Mouse (Mus musculus) MEL (cell line): ENCODE data around the gene Osbpl10. TPM values are rescaled to one million over a fixed set of nuclear protein-coding genes. Genes with fewer than 3 reads are reported as not detected.

Experiments
- DNase-seq: peaks from one replicate; pipeline ENCODE4 v3.0.0; 2011; ENCODE audit warnings: low read depth, low spot score
- H3K27ac ChIP-seq: 2 replicates; pipeline ENCODE4 v1.5.1; 2012; ENCODE audit warnings: low read depth, mild to moderate bottlenecking, control low read depth, low read length, moderate library complexity; ENCODE audit not compliant: control insufficient read depth
- H3K27me3 ChIP-seq, 2 experiments: fragments of 150-350 bp in 1 of 2; sonication (generic) in 1 of 2; 2 replicates each; pipeline ENCODE4 v1.6.1; 2012; ENCODE audit warnings: low read length in 2 of 2, mild to moderate bottlenecking in 2 of 2, improper control_type of control experiment in 1 of 2, moderate library complexity in 1 of 2; ENCODE audit not compliant: insufficient read depth in 2 of 2, control insufficient read depth in 1 of 2
- H3K36me3 ChIP-seq, 2 experiments: 2 replicates each; pipeline ENCODE4 v1.6.1; 2012 to 2014; ENCODE audit warnings: low read length in 2 of 2, improper control_type of control experiment in 1 of 2, inconsistent platforms in 1 of 2, mild to moderate bottlenecking in 1 of 2; ENCODE audit not compliant: insufficient read depth in 2 of 2, control insufficient read depth in 1 of 2
- H3K4me1 ChIP-seq, 2 experiments: fragments of 150-350 bp in 1 of 2; sonication (generic) in 1 of 2; 2 replicates each; pipeline ENCODE4 v1.6.1; 2012; ENCODE audit warnings: low read length in 2 of 2, improper control_type of control experiment in 1 of 2, mild to moderate bottlenecking in 1 of 2; ENCODE audit not compliant: insufficient read depth in 2 of 2, control insufficient read depth in 1 of 2
- H3K4me3 ChIP-seq, 2 experiments: fragments of 150-350 bp in 1 of 2; sonication (generic) in 1 of 2; 2 replicates each; pipeline ENCODE4 v1.5.1; 2012; ENCODE audit warnings: low read depth in 2 of 2, low read length in 2 of 2, mild to moderate bottlenecking in 2 of 2, moderate library complexity in 2 of 2, control low read depth in 1 of 2, improper control_type of control experiment in 1 of 2; ENCODE audit not compliant: control insufficient read depth in 1 of 2, insufficient read depth in 1 of 2
- H3K79me2 ChIP-seq: 2 replicates; pipeline ENCODE4 v1.6.1; 2012; ENCODE audit warnings: mild to moderate bottlenecking, low read length, moderate library complexity; ENCODE audit not compliant: control insufficient read depth, poor library complexity, insufficient read depth
- H3K9ac ChIP-seq: 2 replicates; pipeline ENCODE4 v1.6.1; 2012; ENCODE audit warnings: low read depth, mild to moderate bottlenecking, control low read depth, low read length, moderate library complexity; ENCODE audit not compliant: control insufficient read depth, poor library complexity, severe bottlenecking
- H3K9me3 ChIP-seq: fragments of 150-350 bp; sonication (generic); replicated peaks from 2 replicates; pipeline ENCODE4 v1.6.1; 2012; ENCODE audit warnings: mild to moderate bottlenecking, low read length, improper control_type of control experiment, moderate library complexity; ENCODE audit not compliant: insufficient read depth
- BHLHE40 ChIP-seq: IDR thresholded peaks from 2 replicates; pipeline ENCODE4 v1.6.1; 2012; ENCODE audit warnings: low read depth, mild to moderate bottlenecking, inconsistent platforms, low read length, improper control_type of control experiment, borderline replicate concordance
- CHD1 ChIP-seq: IDR thresholded peaks from 2 replicates; pipeline ENCODE4 v1.6.1; 2012; ENCODE audit warnings: low read depth, mild to moderate bottlenecking, inconsistent platforms, low read length, improper control_type of control experiment
- CHD2 ChIP-seq: IDR thresholded peaks from 2 replicates; pipeline ENCODE4 v1.6.1; 2011; ENCODE audit warnings: low read length, improper control_type of control experiment
- E2F4 ChIP-seq: IDR thresholded peaks from 2 replicates; pipeline ENCODE4 v1.6.1; 2011; ENCODE audit warnings: low read depth, low read length, improper control_type of control experiment, borderline replicate concordance
- EP300 ChIP-seq, 2 experiments: IDR thresholded peaks; 2 replicates each; pipeline ENCODE4 v1.6.1; 2011; ENCODE audit warnings: improper control_type of control experiment in 2 of 2, low read length in 2 of 2, low read depth in 1 of 2, mild to moderate bottlenecking in 1 of 2
- GABPA ChIP-seq: IDR thresholded peaks from 2 replicates; pipeline ENCODE4 v1.6.1; 2012; ENCODE audit warnings: low read depth, mild to moderate bottlenecking, inconsistent platforms, low read length, improper control_type of control experiment, moderate library complexity
- GATA1 ChIP-seq: IDR thresholded peaks from 2 replicates; pipeline ENCODE4 v1.6.1; 2011; ENCODE audit warnings: low read depth, low read length, improper control_type of control experiment
- KAT2A ChIP-seq: conservative IDR thresholded peaks from 2 replicates; pipeline ENCODE4 v1.6.1; 2012; ENCODE audit warnings: low read depth, low read length, improper control_type of control experiment, inconsistent platforms
- MAFK ChIP-seq: IDR thresholded peaks from 2 replicates; pipeline ENCODE4 v1.6.1; 2011; ENCODE audit warnings: low read depth, mild to moderate bottlenecking, low read length, improper control_type of control experiment, borderline replicate concordance
- MAX ChIP-seq: IDR thresholded peaks from 2 replicates; pipeline ENCODE4 v1.6.1; 2011; ENCODE audit warnings: low read length, improper control_type of control experiment
- MAZ ChIP-seq: IDR thresholded peaks from 2 replicates; pipeline ENCODE4 v1.6.1; 2012; ENCODE audit warnings: low read depth, mild to moderate bottlenecking, inconsistent platforms, low read length, improper control_type of control experiment
- MYB ChIP-seq: IDR thresholded peaks from 2 replicates; pipeline ENCODE4 v1.6.1; 2011; ENCODE audit warnings: mild to moderate bottlenecking, low read depth, low read length, improper control_type of control experiment
- MYC ChIP-seq: IDR thresholded peaks from 2 replicates; pipeline ENCODE4 v1.6.1; 2011; ENCODE audit warnings: low read depth, mild to moderate bottlenecking, low read length, improper control_type of control experiment, moderate library complexity
- NELFE ChIP-seq: IDR thresholded peaks from 2 replicates; pipeline ENCODE4 v1.6.1; 2011; ENCODE audit warnings: low read depth, low read length, improper control_type of control experiment
- NRF1 ChIP-seq: IDR thresholded peaks from 2 replicates; pipeline ENCODE4 v1.6.1; 2014; ENCODE audit warnings: low read depth, mild to moderate bottlenecking, inconsistent platforms, low read length, improper control_type of control experiment, moderate library complexity; ENCODE audit not compliant: poor library complexity, insufficient read depth, severe bottlenecking
- POLR2AphosphoS5 ChIP-seq: IDR thresholded peaks from 2 replicates; pipeline ENCODE4 v1.6.1; 2012; ENCODE audit warnings: low read depth, borderline replicate concordance, mild to moderate bottlenecking, inconsistent platforms, low read length, moderate library complexity, mixed read lengths
- SIN3A ChIP-seq: IDR thresholded peaks from 2 replicates; pipeline ENCODE4 v1.6.1; 2012; ENCODE audit warnings: low read length, improper control_type of control experiment, inconsistent platforms
- SMC3 ChIP-seq: IDR thresholded peaks from 2 replicates; pipeline ENCODE4 v1.6.1; 2011; ENCODE audit warnings: low read depth, low read length, improper control_type of control experiment
- TBP ChIP-seq: IDR thresholded peaks from 2 replicates; pipeline ENCODE4 v1.8.0; 2011; ENCODE audit warnings: low read depth, low read length, improper control_type of control experiment
- UBTF ChIP-seq: IDR thresholded peaks from 2 replicates; pipeline ENCODE4 v1.6.1; 2012; ENCODE audit warnings: low read depth, mild to moderate bottlenecking, inconsistent platforms, low read length, improper control_type of control experiment, moderate library complexity, borderline replicate concordance; ENCODE audit not compliant: insufficient read depth
- USF1 ChIP-seq: IDR thresholded peaks from 2 replicates; pipeline ENCODE4 v1.6.1; 2014; ENCODE audit warnings: low read depth, mild to moderate bottlenecking, inconsistent platforms, low read length, improper control_type of control experiment, moderate library complexity
- ZMIZ1 ChIP-seq: IDR thresholded peaks from 2 replicates; pipeline ENCODE4 v1.6.1; 2012; ENCODE audit warnings: low read depth, mild to moderate bottlenecking, inconsistent platforms, low read length, improper control_type of control experiment, moderate library complexity
- polyA plus RNA-seq, 2 experiments: library from polyadenylated mRNA; stranded (reverse) in 1 of 2; unstranded in 1 of 2; fragments of >175 nt in 1 of 2; fragments of >200 nt in 1 of 2; gene quantifications; 2 replicates each; pipeline versions ENCODE4 v1.2.1 to v1.2.4; 2012; ENCODE audit warnings: low replicate concordance in 2 of 2, low read depth in 1 of 2; ENCODE audit not compliant: insufficient read length in 2 of 2, insufficient read depth in 1 of 2, missing spikeins in 1 of 2
- total RNA-seq: library from RNA; depleted of rRNA; stranded (reverse); fragments of 300-350 nt; gene quantifications from 2 replicates; pipeline ENCODE4 v1.2.3, GENCODE M21; 2012

Osbpl10 gene
- total and polyA plus RNA-seq, 3 experiments, result not detected

DNA sequence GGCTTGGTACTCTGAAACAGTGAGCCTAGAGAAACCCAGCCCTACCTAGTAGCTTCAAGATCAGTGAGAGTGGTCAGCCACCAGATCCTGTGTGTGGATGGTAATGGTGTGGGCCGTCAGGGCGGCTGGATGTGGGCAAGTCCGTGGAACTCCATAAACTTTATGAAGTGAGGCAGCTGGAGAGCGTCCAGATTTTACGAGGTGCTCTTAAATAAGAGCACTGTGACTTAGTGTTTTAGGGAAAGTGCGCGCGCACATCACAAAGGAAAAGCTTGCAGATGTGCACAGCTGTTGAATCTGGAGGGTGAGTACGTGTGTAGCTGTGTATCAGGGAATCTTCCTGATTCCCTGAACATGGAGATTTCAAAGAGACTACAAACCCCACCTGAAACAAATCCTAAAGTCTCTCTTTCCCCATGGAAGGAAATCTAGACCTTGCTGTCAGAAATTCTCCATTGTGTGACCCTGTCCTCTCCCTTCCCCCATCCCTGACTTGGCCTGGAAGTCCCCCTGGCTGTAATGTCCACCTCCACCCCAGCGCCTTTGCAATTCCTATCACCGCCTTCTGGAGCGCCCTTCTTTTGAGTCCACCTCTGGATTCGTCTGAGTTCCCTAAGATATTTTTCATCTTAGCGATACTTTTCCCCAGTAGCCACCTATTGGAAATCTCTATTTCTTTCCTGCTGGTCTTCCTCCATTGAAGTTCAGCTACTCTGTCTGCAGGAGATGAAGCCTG, 161.4 kb downstream of the Osbpl10 start:
- no peak overlapping the region for H3K27ac ChIP-seq
- TF ChIP-seq MAZ (no peak), POLR2AphosphoS5 (no peak), BHLHE40 (no peak), NELFE (no peak), UBTF (no peak), SMC3 (no peak), USF1 (no peak), CHD1 (no peak), MYC (no peak), ZMIZ1 (no peak), TBP (no peak), SIN3A (no peak), E2F4 (no peak), GABPA (no peak), CHD2 (no peak), NRF1 (no peak), KAT2A (no peak), MAFK (no peak)
- no peaks in the 10 kb centered on the region for H3K79me2 ChIP-seq
- no peaks in the 10 kb centered on the region for H3K9me3 ChIP-seq
- H3K4me3 ChIP-seq, result no peak overlapping the region
- H3K9ac ChIP-seq, result no peak overlapping the region
- H3K27me3 ChIP-seq, result no peaks in the 10 kb centered on the region
- no peak for DNase-seq
- H3K4me1 ChIP-seq, result no peaks in the 10 kb centered on the region
- H3K36me3 ChIP-seq, result no peaks in the 10 kb centered on the region

DNA sequence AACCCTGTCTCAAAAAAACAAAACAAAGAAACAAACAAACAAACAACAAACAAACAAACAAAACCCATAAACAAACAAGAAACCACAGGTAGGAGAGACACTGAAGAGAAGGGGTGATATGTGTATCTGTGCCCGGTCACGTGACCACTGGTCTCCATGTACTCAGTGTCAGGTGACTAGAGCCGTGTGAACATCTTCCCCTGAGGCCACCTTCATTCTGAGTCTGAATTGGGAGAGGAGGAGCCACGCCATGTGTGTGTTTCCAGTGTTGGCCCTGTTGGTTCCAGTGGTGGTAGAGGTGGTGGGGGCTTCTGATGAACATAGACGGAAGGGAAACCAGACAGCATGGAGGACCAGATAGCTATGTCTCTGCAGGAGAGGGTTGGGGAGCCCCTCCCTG, 168.8 kb downstream of the Osbpl10 start:
- no peak for DNase-seq
- Histone ChIP-seq H3K36me3 (no peaks in the 10 kb centered on the region), H3K4me3 (no peak overlapping the region), H3K4me1 (no peaks in the 10 kb centered on the region), H3K79me2 (no peaks in the 10 kb centered on the region), H3K27me3 (no peaks in the 10 kb centered on the region), H3K9ac (no peak overlapping the region), H3K27ac (no peak overlapping the region), H3K9me3 (no peaks in the 10 kb centered on the region)
- no peak for TF ChIP-seq MYB
- no peak for TF ChIP-seq MAX
- no peak for TF ChIP-seq KAT2A
- no peak for TF ChIP-seq EP300 (IDR thresholded peaks at IDR 0.05; ENCODE audit: low read depth in 1 of 2, low read length in 2 of 2)
- no peak for TF ChIP-seq TBP
- TF ChIP-seq GATA1, result no peak
